Mouse (Mus musculus) lung, embryonic 15.5 days (tissue): ENCODE measurements at regions not wholly inside any gene's neighbourhood (a gene's known extent, or its start where the extent isn't known, plus 50 kb on each side); places are given as distances from the start of the nearest gene placed in this dataset.

ENCODE experiments used
- ATAC-seq: fragments of 200-750 bp; cut with Nextera tagmentation; 2 replicates; pipeline ENCODE4 v1.8.0; 2017; ENCODE audit warnings: moderate number of reproducible peaks, borderline replicate concordance; ENCODE audit not compliant: low FRiP score, low TSS enrichment; ENCODE audit errors: extremely low read depth
- H3K27ac ChIP-seq: fragments of 300-500 bp; sonication (generic); 2 replicates; pipeline ENCODE4 v1.5.1; 2015; ENCODE audit warnings: moderate library complexity, mild to moderate bottlenecking, inconsistent platforms
- H3K27me3 ChIP-seq: fragments of 300-500 bp; sonication (generic); 2 replicates; pipeline ENCODE4 v1.6.1; 2015; ENCODE audit warnings: inconsistent platforms
- H3K36me3 ChIP-seq: fragments of 300-500 bp; sonication (generic); 2 replicates; pipeline ENCODE4 v1.6.1; 2015; ENCODE audit warnings: inconsistent platforms
- H3K4me1 ChIP-seq: fragments of 300-500 bp; sonication (generic); 2 replicates; pipeline ENCODE4 v1.6.1; 2015; ENCODE audit warnings: inconsistent platforms
- H3K4me2 ChIP-seq: fragments of 300-500 bp; sonication (generic); 2 replicates; pipeline ENCODE4 v1.6.1; 2015; ENCODE audit warnings: inconsistent platforms, mild to moderate bottlenecking, moderate library complexity
- H3K4me3 ChIP-seq: fragments of 300-500 bp; sonication (generic); 2 replicates; pipeline ENCODE4 v1.5.1; 2015; ENCODE audit warnings: mild to moderate bottlenecking, inconsistent platforms
- H3K9ac ChIP-seq: fragments of 300-500 bp; sonication (generic); 2 replicates; pipeline ENCODE4 v1.6.1; 2015; ENCODE audit warnings: inconsistent platforms
- H3K9me3 ChIP-seq: fragments of 300-500 bp; sonication (generic); 2 replicates; pipeline ENCODE4 v1.6.1; 2016; ENCODE audit warnings: inconsistent platforms
- WGBS: fragments of 180-500 bp; shearing (Covaris S2); methylation state at CpG from one replicate; pipeline ENCODE4 v1.1.7; 2015; 5-methylcytosine and 5-hydroxymethylcytosine counted together

- H3K27ac ChIP-seq, result no peak overlapping the region
- no peak for ATAC-seq
- no peaks in the 10 kb centered on the region for H3K36me3 ChIP-seq
- H3K9me3 ChIP-seq, result no peaks in the 10 kb centered on the region
- no peaks in the 10 kb centered on the region for H3K27me3 ChIP-seq
- WGBS, result 42% methylated on average over 2 of the region's 2 CpGs
- H3K4me3 ChIP-seq, result no peak overlapping the region
- no peak overlapping the region for H3K9ac ChIP-seq
- H3K4me1 ChIP-seq, result no peaks in the 10 kb centered on the region
- no peak overlapping the region for H3K4me2 ChIP-seq
Observed at GRCm38 (mm10) chr10:12017286-12017685, 674.1 kb downstream of the Epm2a start.

- H3K27me3 ChIP-seq, result no peaks in the 10 kb centered on the region
- ATAC-seq, result no peak
- 30% methylated on average over 5 of the region's 5 CpGs for WGBS
- H3K9ac ChIP-seq, result no peak overlapping the region
- H3K4me1 ChIP-seq, result no peaks in the 10 kb centered on the region
- no peak overlapping the region for H3K4me2 ChIP-seq
- H3K9me3 ChIP-seq, result no peaks in the 10 kb centered on the region
- H3K4me3 ChIP-seq, result no peak overlapping the region
- no peak overlapping the region for H3K27ac ChIP-seq
- no peaks in the 10 kb centered on the region for H3K36me3 ChIP-seq
Observed at GRCm38 (mm10) chr10:12018281-12018680, 675.1 kb downstream of the Epm2a start.

GRCm38 (mm10) chr10:12019159-12019779 lies 676.1 kb downstream of the Epm2a start:
- Histone ChIP-seq H3K9me3 (no peaks in the 10 kb centered on the region), H3K27ac (no peak overlapping the region), H3K4me3 (no peak overlapping the region), H3K36me3 (no peaks in the 10 kb centered on the region), H3K27me3 (no peaks in the 10 kb centered on the region), H3K9ac (no peak overlapping the region), H3K4me1 (no peaks in the 10 kb centered on the region), H3K4me2 (no peak overlapping the region)
- ATAC-seq, result no peak
- 50% methylated on average over 14 of the region's 14 CpGs for WGBS

DNA sequence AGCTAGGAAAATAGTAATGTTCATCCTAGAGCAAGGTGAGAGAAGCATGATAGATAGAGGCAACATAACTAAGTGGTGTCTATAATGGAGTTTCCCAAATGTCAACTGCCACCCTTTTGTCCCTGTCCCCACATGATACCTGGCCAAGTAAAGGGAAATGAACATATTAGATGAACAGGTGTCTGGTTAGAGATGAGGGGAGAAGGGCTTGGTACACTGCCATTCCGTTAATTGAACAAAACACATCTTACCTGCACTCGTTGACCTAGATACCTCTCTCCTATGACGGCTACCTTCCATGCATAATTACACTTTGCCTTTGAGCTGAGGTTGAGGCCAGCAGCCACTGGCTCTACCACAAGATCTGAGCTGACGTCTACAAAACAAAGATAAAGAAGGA lies 677.4 kb downstream of the Epm2a start:
- H3K4me1 ChIP-seq, result no peaks in the 10 kb centered on the region
- no peaks in the 10 kb centered on the region for H3K9me3 ChIP-seq
- WGBS, result 83% methylated on average over 4 of the region's 4 CpGs
- ATAC-seq, result no peak
- H3K9ac ChIP-seq, result no peak overlapping the region
- H3K4me2 ChIP-seq, result no peak overlapping the region
- no peak overlapping the region for H3K4me3 ChIP-seq
- no peaks in the 10 kb centered on the region for H3K27me3 ChIP-seq
- no peaks in the 10 kb centered on the region for H3K36me3 ChIP-seq
- no peak overlapping the region for H3K27ac ChIP-seq

DNA sequence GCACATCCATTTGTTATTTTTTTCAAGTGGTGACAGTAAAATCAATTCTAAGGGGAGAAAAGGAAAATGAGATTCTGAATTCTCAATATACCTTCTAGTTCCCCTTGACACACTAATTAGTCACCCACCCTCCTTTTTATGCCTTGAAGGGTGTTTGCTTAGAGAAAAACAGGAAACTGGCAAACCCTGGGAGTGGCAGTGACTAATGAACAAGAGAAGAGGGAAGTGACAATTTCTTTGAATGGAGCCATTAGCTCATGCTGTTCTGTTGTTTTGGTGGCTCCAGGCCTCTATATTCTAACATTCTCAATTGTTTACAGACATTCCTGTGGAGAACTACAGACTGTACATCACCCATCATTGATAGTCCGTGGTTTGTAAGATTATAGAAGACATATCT lies 692.0 kb downstream of the Epm2a start:
- ATAC-seq, result no peak
- H3K27ac ChIP-seq, result no peak overlapping the region
- WGBS, result 38% methylated on average over 1 of the region's 1 CpGs

GRCm38 (mm10) chr10:12045937-12046336 lies 702.7 kb downstream of the Epm2a start:
- Histone ChIP-seq H3K27ac (no peak overlapping the region), H3K9me3 (no peaks in the 10 kb centered on the region), H3K4me3 (no peak overlapping the region), H3K9ac (no peak overlapping the region), H3K27me3 (no peaks in the 10 kb centered on the region), H3K4me2 (no peak overlapping the region), H3K36me3 (no peaks in the 10 kb centered on the region), H3K4me1 (no peaks in the 10 kb centered on the region)
- 50% methylated on average over 2 of the region's 2 CpGs for WGBS
- ATAC-seq, result no peak

More for the DNA sequence above, 692.0 kb downstream of the Epm2a start:
- Histone ChIP-seq H3K4me2 (no peak overlapping the region), H3K9ac (no peak overlapping the region), H3K27me3 (no peaks in the 10 kb centered on the region), H3K9me3 (no peaks in the 10 kb centered on the region), H3K4me3 (no peak overlapping the region), H3K36me3 (no peaks in the 10 kb centered on the region), H3K4me1 (no peaks in the 10 kb centered on the region)

GRCm38 (mm10) chr10:12059728-12060127 lies 716.5 kb downstream of the Epm2a start:
- no peak for ATAC-seq

GRCm38 (mm10) chr10:12061069-12061861 lies 718.1 kb downstream of the Epm2a start:
- Histone ChIP-seq H3K4me1 (no peaks in the 10 kb centered on the region), H3K27me3 (no peaks in the 10 kb centered on the region), H3K4me3 (no peak overlapping the region), H3K9me3 (no peaks in the 10 kb centered on the region), H3K36me3 (no peaks in the 10 kb centered on the region), H3K4me2 (no peak overlapping the region), H3K27ac (no peak overlapping the region), H3K9ac (no peak overlapping the region)
- ATAC-seq, result no peak
- WGBS, result 76% methylated on average over 5 of the region's 5 CpGs

More at GRCm38 (mm10) chr10:12059728-12060127, 716.5 kb downstream of the Epm2a start:
- H3K4me3 ChIP-seq, result no peak overlapping the region
- WGBS, result 50% methylated on average over 1 of the region's 1 CpGs
- H3K27me3 ChIP-seq, result no peaks in the 10 kb centered on the region
- no peak overlapping the region for H3K4me2 ChIP-seq
- H3K9me3 ChIP-seq, result no peaks in the 10 kb centered on the region
- no peaks in the 10 kb centered on the region for H3K36me3 ChIP-seq
- no peaks in the 10 kb centered on the region for H3K4me1 ChIP-seq
- no peak overlapping the region for H3K27ac ChIP-seq
- H3K9ac ChIP-seq, result no peak overlapping the region

GRCm38 (mm10) chr10:12062302-12062701 lies 719.1 kb downstream of the Epm2a start:
- WGBS, result 41% methylated on average over 1 of the region's 1 CpGs
- Histone ChIP-seq H3K36me3 (no peaks in the 10 kb centered on the region), H3K27ac (no peak overlapping the region), H3K4me2 (no peak overlapping the region), H3K9ac (no peak overlapping the region), H3K9me3 (no peaks in the 10 kb centered on the region), H3K27me3 (no peaks in the 10 kb centered on the region), H3K4me3 (no peak overlapping the region), H3K4me1 (no peaks in the 10 kb centered on the region)
- ATAC-seq, result no peak

GRCm38 (mm10) chr10:12083961-12084360 lies 740.8 kb downstream of the Epm2a start:
- H3K27ac ChIP-seq, result no peak overlapping the region
- WGBS, result 100% methylated on average over 1 of the region's 1 CpGs
- H3K27me3 ChIP-seq, result no peaks in the 10 kb centered on the region
- H3K36me3 ChIP-seq, result no peaks in the 10 kb centered on the region
- no peak overlapping the region for H3K4me2 ChIP-seq
- H3K4me3 ChIP-seq, result no peak overlapping the region
- H3K4me1 ChIP-seq, result no peaks in the 10 kb centered on the region
- ATAC-seq, result no peak
- no peaks in the 10 kb centered on the region for H3K9me3 ChIP-seq
- no peak overlapping the region for H3K9ac ChIP-seq

- H3K27ac ChIP-seq, result no peak overlapping the region
- no peaks in the 10 kb centered on the region for H3K4me1 ChIP-seq
- H3K27me3 ChIP-seq, result no peaks in the 10 kb centered on the region
- H3K36me3 ChIP-seq, result no peaks in the 10 kb centered on the region
- no peaks in the 10 kb centered on the region for H3K9me3 ChIP-seq
- 47% methylated on average over 1 of the region's 1 CpGs for WGBS
- H3K4me2 ChIP-seq, result no peak overlapping the region
- H3K9ac ChIP-seq, result no peak overlapping the region
- ATAC-seq, result no peak
- no peak overlapping the region for H3K4me3 ChIP-seq
Observed at GRCm38 (mm10) chr10:12092521-12092920, 749.3 kb downstream of the Epm2a start.

DNA sequence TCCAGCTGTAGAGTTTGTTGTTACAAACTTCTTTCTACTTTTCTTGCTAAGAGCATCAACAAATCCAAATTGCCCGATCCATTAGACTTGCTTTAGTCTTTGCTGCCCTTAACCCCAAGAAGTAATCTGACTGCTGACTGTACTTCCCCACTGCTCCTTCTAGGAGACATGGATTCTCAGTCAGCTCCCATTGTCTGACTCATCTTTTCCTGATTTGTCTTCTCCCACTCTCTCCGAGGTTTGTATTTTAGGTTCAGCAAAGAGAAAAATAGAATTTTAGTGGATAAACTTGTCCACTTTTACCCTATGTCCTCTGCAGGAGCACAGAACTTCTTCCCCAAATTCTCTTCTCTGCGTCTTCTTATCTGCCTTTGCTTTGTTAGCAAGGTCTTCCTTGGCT lies 753.5 kb downstream of the Epm2a start:
- no peaks in the 10 kb centered on the region for H3K4me1 ChIP-seq
- ATAC-seq, result no peak
- WGBS, result 81% methylated on average over 3 of the region's 3 CpGs

More for the DNA sequence above, 753.5 kb downstream of the Epm2a start:
- H3K9ac ChIP-seq, result no peak overlapping the region
- no peaks in the 10 kb centered on the region for H3K36me3 ChIP-seq
- H3K4me3 ChIP-seq, result no peak overlapping the region
- no peak overlapping the region for H3K4me2 ChIP-seq
- no peak overlapping the region for H3K27ac ChIP-seq
- H3K27me3 ChIP-seq, result no peaks in the 10 kb centered on the region
- no peaks in the 10 kb centered on the region for H3K9me3 ChIP-seq
